Mouse (Mus musculus) heart, postnatal 36 days (tissue): ENCODE results near the gene Gpat2. TPM values are rescaled to one million over a fixed set of nuclear protein-coding genes. Genes with fewer than 3 reads are reported as not detected.
A peak's percentile ranks its signal among the peaks of the same experiment; 100 is the strongest.

Source experiments
- DNase-seq, 2 experiments: peaks; one replicate each; pipeline ENCODE4 v3.0.0; 2021 to 2022
- intact Hi-C: fragments of 180-260 bp; cut with DNase I; formaldehyde crosslinking; loops from one replicate; pipeline ENCODE4 v1.15.1; 2025
- total RNA-seq, 2 experiments: library from RNA; stranded (reverse); gene quantifications; 2 replicates each; pipeline ENCODE4 v1.2.3; 2021

Gene Gpat2
- not detected for total RNA-seq

DNA sequence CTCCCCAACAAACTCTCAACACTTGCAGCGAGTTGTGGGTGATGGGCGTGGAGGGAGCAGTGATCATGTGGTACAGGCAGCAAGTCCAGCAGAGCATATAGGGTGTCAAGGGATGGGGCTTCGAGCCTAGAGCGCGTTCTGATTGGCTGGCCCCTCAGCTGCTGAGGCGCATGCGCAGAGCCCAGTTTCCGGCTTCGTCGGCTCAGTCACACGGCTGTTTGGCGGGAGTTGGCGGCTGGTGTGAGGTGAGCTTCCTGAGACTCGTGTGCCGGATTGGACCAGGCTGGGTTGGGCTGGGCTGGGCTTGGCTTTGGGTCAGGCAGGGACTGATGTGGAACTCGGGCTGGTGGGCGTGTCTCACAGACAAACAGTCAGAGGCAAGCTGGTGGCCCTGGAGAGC is at the start of gene Gpat2:
TSS of gene Gpat2 (plus strand) at position 223 of the 400 bp plus-strand sequence.
- intact Hi-C loops, result no loop called here
- no peak for DNase-seq

DNA sequence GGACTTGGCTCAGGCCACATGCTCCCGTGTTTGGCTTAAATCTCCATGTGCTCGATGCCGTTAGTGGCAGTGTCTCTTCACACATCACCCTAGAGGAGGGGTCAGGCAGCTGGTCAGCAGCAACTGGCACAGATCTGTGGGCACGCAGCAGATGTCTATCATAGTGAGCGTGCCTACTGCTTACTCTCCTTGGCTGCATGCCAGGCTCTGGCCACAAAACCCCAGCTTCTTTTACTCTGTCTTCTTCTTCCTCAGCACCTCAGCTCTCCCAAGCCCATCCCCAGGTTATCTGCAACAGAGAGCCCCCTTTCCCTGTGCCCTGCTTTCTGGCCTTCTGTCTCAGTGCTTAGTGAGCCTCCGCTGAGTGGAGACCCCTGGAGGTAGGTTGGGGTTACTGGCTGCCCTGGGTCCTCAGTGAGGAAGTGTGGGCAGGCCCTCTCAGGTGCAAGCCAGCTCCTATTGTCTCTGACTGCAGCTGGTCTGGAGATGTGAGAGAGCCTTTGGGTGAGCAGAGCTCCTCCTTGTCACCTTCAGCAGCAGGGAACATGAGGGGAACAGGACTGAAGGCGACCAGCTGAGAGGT is 49.1 kb upstream of the Gpat2 start:
- DNase-seq, result no peak
- intact Hi-C loops, result no loop called here

DNA sequence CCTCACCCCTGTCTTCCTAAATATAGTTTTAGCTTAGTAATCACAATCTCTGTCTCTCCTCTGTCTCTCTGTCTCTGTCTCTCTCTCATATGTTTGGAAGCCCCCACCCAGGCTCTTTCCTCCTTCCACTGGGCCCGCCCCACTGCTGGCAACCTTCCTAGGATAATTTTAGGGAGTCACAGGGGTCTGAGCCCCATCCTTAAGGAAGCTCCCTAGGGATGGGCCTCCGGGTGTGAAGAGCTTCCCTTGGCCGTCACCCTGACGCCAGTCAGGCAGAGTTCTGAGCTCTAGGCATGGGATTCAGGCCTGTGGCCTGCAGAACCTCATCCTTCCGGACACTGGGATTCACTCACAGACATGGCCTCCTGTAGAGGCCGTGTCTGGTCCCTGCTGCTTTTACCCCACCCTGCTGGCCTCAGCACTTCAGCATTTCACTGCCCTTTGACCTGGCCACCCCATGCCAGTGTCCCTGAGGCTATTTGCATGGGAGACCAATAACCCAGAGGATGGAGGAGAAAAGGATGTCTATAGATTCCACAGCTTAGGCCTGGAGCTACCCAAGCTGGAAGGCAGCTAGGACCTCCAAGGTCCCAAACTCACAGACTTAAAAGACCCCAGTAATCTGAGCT is 48.5 kb upstream of the Gpat2 start:
- DNase-seq, result no peak
- intact Hi-C loops, result no loop called here

DNA sequence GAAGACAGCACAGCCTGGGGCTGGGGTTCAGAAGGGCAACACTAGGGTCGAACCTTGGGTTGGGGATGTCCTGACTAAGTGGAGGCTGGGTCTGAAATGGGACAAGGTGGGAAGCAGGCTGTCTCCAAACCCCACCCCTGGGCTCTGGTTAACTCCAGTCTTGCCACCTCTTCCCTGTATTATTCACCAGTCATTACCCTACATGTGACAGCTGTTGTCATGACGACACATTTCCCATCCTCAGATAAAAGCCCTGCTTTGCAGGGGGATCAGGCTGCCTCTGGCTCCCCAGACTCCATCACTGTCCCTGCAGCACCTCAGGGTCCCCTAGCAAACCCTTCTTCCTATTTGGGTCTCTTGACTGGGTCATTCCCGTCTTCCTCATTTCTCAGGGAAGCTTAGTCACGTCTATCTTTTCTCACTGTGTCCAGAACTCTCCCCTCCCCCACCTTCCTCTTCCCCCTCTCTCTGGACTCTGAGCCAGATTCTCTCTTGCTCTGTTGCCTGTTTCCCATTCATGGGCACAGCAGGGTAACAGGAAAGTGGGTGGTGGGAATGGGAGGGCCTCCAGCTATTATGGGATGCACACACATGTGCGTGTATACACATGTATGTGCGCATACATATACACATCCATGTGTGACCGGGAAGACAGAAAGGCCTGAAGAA is 46.9 kb upstream of the Gpat2 start:
- intact Hi-C loops, result no loop called here
- no peak for DNase-seq

DNA sequence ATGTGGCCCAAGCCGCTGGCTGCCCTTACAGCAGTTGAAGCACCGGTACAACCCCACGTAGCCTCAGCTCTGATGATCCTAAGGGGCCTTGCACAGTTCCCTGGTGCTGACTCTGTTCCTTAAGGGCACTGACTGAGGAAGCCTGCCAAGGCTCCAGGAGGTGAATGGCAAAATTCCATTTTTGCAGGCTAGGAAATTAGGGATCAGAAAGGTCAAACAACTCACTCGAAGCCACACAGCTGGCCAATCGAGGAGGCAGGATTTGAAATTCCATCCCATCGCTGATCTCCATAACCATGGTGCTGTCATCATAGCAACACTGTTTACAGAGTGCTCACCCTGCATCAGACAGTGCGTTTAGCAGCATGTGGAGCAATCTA is 46.4 kb upstream of the Gpat2 start:
- intact Hi-C loops, result no loop called here
- no peak for DNase-seq

DNA sequence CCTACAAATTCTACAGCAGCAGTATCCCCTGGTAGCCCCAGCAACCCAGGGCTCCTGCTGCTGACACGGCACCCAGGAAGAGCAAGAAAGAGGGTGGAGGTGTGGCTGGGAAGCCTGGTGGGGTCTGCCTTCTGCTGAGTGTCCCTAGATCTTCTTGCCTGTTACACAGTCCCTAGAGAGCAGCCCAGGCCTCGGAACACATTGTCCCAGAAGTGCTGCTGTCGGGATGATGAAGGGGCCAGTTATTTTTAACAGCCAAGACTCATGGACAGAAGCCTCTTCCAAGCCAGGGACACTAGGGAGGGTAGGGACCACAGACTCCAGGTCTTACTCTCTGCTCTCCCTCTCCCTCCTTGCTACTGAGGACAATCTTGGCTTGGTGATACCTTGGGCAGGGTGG is 45.7 kb upstream of the Gpat2 start:
- intact Hi-C loops, result no loop called here
- no peak for DNase-seq

DNA sequence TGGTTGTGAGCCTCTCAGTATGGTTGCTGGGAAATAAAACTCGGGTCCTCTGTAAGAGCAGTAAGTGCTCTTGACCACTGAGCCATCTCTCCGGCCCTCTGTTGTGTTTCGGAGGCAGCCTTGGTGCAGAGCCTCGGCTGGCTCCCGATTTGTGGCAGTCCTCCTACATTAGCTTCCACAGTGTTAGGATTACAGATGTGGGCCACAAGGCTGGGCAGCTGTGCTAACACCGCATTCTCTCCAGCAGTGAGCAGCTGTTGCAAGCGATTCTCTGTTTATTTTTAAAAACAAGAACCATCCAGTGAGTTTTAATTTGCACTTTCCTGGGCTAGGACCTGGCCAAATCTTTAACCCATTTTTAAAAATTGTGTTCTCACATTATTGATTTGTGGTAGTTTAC is 41.1 kb upstream of the Gpat2 start:
- intact Hi-C loops, result no loop called here

DNA sequence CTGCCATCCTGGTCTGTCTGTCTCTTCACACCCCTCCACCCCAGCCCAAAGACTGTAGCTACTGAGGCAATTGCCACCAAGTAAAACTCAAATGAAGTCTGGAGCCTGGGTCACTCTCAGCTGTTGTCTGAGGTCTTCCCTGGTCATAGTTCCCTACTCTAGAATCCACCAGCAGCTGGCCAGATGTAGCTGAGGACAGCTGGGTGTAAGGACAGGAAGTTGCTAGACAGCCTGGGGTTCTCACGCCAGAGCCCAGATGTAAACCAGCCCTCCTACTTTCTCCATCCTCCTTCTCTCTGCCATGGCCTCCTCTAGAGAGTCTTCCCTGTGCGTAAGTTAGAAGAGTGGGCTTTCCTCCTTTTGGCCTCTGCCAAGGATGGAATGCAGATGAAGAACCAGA is 37.5 kb upstream of the Gpat2 start:
- intact Hi-C loops, result no loop called here
- DNase-seq, result no peak

More for the DNA sequence above, 41.1 kb upstream of the Gpat2 start:
- no peak for DNase-seq

DNA sequence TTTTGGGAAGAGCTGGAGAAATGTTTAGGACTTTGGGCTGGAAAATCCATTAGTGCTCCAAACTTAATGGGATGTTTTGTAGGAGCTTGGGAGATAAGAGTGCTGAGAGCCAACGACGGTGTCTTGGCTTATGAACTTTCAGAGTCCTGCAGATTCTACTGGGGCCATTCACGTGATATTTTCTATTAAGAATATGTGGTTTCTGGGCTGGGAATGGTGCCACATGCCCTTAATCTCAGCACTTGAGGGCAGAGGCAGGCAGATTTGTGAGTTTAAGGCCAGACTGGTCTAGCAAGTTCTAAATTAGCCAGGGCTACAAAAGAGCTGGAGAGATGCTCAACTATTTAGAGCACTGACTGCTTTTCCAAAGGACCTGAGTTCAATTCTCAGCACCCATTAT is 34.6 kb upstream of the Gpat2 start:
- DNase-seq, result no peak
- intact Hi-C loops, result no loop called here

DNA sequence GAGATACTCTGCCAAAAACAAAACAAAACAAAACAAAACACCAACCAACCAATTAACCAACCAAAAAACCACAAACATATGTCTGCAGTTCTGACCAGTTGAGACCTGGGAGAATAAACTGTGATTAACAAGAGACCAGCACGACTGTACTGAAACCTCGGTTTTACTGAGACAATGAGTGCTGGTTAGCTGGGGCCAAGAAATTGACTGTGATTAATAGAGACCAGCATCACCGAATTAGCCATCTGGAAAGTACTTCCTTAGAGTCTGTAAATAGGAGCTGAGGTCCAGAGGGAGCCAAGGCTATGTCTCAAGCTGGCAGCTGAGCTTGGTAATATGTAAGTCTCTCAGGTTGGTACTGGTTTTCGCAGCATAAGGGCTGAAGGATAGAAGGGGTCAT is 34.2 kb upstream of the Gpat2 start:
- intact Hi-C loops, result no loop called here
- DNase-seq, result no peak

DNA sequence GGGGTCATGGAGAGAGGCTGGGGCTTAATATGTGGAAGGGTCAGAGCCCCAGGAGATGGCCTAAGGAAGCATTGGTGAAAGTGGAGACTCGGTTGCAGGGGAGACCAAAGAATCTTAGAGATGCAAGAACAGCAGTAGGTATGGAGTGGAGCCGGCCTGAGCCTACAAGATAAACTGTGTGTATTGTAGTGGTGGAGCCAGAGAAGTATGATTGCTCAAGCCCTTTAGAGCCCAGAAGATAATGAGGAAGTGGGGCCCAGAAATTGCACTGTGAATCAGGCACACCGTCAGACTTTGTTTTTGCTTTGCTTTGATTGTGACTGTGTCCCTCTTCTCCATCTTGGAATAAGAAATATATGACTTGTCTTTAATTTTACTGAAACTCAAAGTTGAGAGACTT is 33.7 kb upstream of the Gpat2 start:
- intact Hi-C loops, result no loop called here
- no peak for DNase-seq

DNA sequence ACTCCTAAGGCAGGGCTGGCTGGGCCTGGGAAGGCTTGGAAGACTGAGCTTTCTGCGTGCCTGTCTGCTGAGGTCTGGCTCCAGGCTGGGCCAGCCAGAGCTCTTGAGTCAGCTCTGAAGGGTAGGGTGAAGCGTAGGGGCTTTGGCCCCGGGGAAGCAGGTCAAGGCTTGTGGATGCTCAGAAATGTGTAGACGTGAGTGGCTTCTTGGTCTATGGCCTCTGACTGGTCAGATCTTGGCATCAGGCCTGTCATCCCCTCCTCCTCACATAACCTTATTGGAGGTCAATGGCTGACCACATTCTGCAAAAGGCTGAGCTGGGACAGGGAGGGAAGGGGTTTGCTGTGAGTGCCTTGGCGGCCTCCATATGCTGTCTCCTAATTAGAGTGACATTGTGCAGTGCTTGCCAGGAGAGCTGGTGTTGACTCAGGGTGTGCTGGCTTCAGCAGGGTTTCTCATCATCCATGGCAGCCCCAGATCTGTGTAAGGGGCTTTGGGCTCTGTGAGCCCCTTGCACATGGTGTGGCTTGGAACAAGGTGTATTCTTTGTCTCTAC is 30.3 kb upstream of the Gpat2 start:
- intact Hi-C loops, result no loop called here
- no peak for DNase-seq

DNA sequence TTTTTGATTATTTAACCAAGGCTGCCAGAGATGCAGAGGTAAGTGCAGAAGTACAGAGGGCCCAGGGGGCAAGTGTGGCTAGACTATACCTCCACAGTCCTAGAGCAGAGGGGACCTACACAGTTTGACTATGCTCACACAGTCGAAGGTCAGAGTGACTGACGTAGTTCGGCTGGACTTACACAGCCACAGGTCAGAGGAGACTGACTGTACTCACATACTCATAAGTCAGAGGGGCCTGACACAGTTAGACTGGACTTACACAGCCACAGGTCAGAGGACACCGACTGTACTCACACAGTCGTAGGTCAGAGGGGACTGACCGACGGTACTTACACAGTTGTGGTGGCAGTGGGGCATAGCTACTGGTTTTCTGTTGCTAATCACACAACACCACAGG is 26.3 kb upstream of the Gpat2 start:
- DNase-seq, result no peak
- intact Hi-C loops, result no loop called here

DNA sequence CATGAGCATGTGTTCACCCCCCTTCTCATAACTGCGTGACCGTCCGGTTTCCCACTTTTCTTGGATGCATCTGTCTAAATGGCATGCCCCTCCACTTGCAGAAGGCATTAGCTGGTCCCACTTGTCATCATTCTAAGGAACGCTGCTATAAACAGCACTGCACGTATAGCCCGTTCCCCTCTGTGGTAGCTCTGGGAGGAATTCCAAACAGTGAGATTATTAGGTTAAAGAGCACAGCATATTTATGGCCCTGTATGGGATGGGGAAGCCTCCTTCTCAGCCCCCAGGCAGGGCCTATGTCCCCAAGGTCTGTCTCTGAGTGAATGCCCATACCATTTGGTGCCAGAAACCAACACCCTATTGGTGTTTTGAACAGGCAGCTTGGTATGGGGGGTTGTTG is 13.9 kb upstream of the Gpat2 start:
- no peak for DNase-seq
- intact Hi-C loops, result no loop called here

DNA sequence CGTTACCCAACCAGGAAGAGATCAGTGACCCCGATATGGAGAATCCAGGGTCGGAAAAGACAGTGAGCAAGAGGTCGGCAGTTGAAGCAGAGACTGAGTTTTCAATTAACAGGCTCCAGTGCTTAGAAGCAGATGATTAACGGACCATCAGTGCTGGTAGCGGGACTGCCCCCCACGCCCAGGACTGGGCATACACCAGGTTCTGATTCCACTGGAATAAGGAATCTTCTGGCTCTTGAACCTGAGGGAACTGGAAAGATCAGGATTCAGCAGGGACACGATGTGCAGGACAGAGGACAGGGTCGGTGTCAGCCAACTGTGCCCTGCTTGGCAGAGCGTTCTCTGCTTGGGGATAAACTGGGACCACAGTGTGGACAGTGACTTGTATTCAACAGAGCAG is 9.2 kb upstream of the Gpat2 start:
- intact Hi-C loops, result no loop called here
- no peak for DNase-seq

DNA sequence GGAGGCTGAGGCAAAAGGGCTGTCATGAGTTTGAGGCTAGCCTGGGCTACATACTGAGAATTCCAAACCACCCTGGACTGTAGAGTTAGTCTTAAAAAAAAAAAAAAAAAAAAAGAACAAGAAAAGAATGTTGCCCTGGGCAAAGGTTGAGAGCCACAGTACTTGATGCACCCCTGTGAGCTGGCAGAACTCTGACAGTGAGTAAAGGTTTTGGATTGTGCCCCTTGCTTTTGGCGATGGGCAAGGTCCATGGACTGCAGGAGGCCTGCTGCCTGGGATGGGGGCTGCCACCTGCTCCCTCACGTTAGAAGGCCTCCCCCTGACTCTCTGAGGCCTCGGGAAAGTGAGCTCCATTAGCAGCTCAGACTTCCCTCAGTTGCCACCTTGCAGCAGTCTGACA is 8.3 kb upstream of the Gpat2 start:
- DNase-seq, result no peak
- intact Hi-C loops, result no loop called here

DNA sequence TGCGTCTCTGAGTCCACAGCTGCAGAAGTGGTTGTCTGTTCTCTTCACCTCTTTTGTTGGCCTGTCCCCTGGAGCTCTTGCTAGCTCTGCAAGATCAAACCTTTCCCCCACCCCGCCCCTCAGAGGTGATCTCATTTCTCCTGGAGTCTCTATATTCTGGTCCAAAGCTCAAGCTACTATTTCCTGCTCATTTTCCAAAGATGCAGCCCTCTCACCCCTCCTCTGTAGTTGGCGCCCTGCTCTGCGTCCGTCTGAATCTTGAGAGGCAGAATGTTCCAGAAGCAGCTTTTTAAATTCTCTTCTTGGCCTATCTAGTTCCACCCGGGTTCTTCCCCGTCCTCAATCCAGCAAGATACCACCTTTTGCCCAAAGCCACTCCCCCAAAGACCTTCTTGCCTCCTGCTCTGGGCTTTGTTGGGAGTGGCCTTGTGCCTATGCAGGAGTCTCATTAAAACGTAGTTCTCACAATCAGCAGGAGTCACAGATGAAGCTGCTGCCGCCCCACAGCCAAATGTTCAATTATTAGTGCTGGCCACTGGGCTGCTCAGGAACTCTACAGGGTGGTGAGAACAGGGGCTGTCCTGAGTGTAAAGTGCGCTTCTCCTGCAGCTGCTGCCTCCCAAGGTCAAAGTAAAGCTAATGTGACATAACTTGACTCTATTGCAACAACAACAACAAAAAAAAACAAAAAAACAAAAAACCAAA is 6.6 kb upstream of the Gpat2 start:
- no peak for DNase-seq
- intact Hi-C loops, result no loop called here

DNA sequence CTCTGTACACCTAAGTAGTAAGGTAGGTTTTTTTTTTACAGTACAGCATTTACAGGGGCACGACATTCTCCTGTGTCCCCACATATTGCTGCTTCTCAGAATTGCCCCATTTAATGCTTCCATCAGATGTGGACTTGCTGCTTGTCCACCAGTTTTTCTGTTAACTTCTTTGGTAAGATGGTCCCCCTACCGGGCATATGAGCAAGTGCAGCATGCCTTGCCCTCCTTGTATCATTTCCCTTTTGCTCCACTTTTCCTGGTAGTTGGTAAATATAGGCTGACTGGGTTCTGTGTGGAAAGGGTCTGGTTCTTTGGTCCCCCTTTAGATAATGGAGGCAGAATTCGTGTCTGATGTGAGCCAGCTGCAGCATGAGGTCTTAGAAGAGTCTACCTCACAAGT is 5.2 kb downstream of the Gpat2 start:
- DNase-seq, result peak; percentile 32 to 42
- intact Hi-C loops, result loop anchor here (1.0 kb wide), 1 partner anchor 68 kb away; no protein-coding TSS in a partner anchor

DNA sequence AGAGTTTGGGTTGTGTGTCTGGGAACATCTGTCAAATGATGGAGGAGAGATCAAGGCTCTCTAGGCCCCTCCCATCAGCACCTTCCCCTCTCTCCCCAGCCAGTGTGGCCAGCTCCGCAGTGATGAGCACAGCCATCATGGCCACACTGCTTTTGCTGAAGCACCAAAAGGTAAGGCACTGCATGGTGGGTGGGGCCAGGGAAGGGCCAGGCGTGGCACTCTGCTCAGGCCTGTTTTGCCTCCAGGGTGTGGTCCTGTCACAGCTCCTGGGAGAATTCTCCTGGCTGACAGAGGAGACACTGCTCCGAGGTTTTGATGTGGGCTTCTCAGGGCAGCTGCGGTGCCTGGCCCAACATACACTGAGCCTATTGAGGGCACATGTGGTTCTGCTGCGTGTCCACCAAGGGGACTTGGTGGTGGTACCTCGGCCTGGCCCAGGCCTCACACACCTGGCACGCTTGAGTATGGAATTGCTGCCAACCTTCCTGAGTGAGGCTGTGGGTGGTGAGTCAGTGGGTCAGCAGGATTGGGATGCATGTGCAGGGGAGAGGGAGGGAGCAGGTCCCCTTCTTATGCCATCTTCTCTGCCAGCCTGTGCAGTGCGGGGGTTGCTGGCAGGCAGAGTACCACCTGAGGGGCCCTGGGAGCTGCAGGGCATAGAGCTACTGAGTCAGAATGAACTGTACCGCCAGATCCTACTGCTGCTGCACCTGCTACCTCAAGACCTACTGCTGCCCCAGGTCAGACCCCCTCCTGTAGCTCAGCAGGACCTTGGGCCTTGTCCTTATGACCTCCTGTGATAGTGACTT is 8.7 kb downstream of the Gpat2 start:
- intact Hi-C loops, result no loop called here

DNA sequence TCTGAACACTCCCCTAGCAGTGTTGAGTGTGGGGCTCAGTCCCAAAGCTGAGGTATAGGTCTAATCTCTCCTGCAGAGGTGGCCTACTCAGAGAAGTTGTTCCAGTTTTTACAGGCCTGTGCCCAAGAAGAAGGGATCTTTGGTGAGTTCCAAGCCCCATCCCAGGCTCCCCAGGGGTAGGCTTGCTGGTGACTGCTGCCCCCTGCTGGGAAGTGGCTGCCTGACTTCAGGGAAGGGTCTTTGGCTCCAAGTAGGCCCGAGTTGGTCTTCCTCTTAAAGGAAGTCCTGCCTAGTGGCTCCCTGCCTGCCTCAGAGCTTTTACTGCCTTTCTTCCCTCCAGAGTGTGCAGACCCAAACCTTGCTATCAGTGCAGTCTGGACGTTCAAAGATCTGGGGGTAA is 10.1 kb downstream of the Gpat2 start:
- intact Hi-C loops, result no loop called here
- DNase-seq, result peak; percentile 12 to 30

More for the DNA sequence above, 8.7 kb downstream of the Gpat2 start:
- DNase-seq, result no peak

DNA sequence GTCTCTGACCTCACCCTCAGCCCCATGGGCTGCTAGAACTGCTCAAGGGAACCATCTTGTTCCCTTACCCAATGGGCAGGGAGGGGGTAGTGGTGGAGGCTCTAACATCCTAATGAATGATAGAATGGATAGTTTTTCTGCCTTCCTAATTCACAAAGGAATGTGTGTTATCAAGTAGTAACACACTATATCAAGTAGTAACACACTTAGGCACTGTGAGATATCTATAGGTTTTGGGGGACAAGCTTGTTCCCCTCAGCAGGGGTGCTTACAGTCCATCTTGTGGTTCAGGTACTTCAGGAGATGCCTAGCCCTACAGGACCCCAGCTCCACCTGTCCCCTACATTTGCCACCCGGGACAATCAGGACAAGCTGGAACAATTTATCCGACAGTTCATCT is 10.6 kb downstream of the Gpat2 start:
- intact Hi-C loops, result no loop called here

More for the DNA sequence above, 10.6 kb downstream of the Gpat2 start:
- no peak for DNase-seq
